Mouse (Mus musculus): ENCODE measurements at regions not wholly inside any gene's neighbourhood (a gene's known extent, or its start where the extent isn't known, plus 50 kb on each side); places are given as distances from the start of the nearest gene placed in this dataset.
"Not testable (repeated sequence)": the region's sequence is repeated elsewhere in the genome, so short reads cannot be mapped to it uniquely, and the experiment has no call there.

GRCm38 (mm10) chr1:152231717-152232202, 141.8 kb upstream of the 1700025G04Rik start:
- Histone ChIP-seq H3K36me3 (no peaks in the 10 kb centered on the region), H3K27ac (no peak overlapping the region), H3K4me3 (no peak overlapping the region), H3K9me3 (no peaks in the 10 kb centered on the region), H3K4me1 (peaks cover 7% of the 10 kb centered on the region; the same call in 1 of the 2 replicates), H3K27me3 (ENCODE audit: insufficient read depth, poor library complexity, severe bottlenecking) (no peaks in the 10 kb centered on the region; the same call in 1 of the 2 replicates)
- 75% methylated on average over 11 of the region's 11 CpGs for WGBS
- no peak for DNase-seq (ENCODE audit: low spot score)

GRCm38 (mm10) chr1:152229709-152230108, 139.8 kb upstream of the 1700025G04Rik start:
- no peaks in the 10 kb centered on the region for H3K9me3 ChIP-seq
- H3K27ac ChIP-seq = no peak overlapping the region
- H3K4me3 ChIP-seq = no peak overlapping the region
- DNase-seq (ENCODE audit: low spot score) = no peak
- H3K27me3 ChIP-seq (ENCODE audit: insufficient read depth, poor library complexity, severe bottlenecking) = no peaks in the 10 kb centered on the region; the same call in 1 of the 2 replicates
- WGBS = 73% methylated on average over 2 of the region's 2 CpGs
- H3K4me1 ChIP-seq = peaks cover 7% of the 10 kb centered on the region; the same call in 1 of the 2 replicates
- no peaks in the 10 kb centered on the region for H3K36me3 ChIP-seq

GRCm38 (mm10) chr1:152226049-152226448, 136.1 kb upstream of the 1700025G04Rik start:
- no peaks in the 10 kb centered on the region for H3K36me3 ChIP-seq
- WGBS = 94% methylated on average over 3 of the region's 3 CpGs
- H3K27me3 ChIP-seq (ENCODE audit: insufficient read depth, poor library complexity, severe bottlenecking) = no peaks in the 10 kb centered on the region
- DNase-seq (ENCODE audit: low spot score) = no peak
- H3K9me3 ChIP-seq = no peaks in the 10 kb centered on the region
- H3K4me1 ChIP-seq = peaks cover 7% of the 10 kb centered on the region; the same call in 1 of the 2 replicates
- no peak overlapping the region for H3K4me3 ChIP-seq
- H3K27ac ChIP-seq = no peak overlapping the region

GRCm38 (mm10) chr1:152223666-152224065, 133.7 kb upstream of the 1700025G04Rik start:
- Histone ChIP-seq H3K9me3 (no peaks in the 10 kb centered on the region), H3K27me3 (ENCODE audit: insufficient read depth, poor library complexity, severe bottlenecking) (no peaks in the 10 kb centered on the region), H3K36me3 (no peaks in the 10 kb centered on the region), H3K4me1 (peaks cover 6% of the 10 kb centered on the region; the same call in 1 of the 2 replicates), H3K4me3 (no peak overlapping the region), H3K27ac (no peak overlapping the region)
- no peak for DNase-seq (ENCODE audit: low spot score)
- WGBS = 19% methylated on average over 1 of the region's 1 CpGs

GRCm38 (mm10) chr1:152220804-152221565, 131.1 kb upstream of the 1700025G04Rik start:
- Histone ChIP-seq H3K9me3 (no peaks in the 10 kb centered on the region), H3K36me3 (no peaks in the 10 kb centered on the region), H3K27ac (no peak overlapping the region), H3K4me3 (no peak overlapping the region), H3K27me3 (ENCODE audit: insufficient read depth, poor library complexity, severe bottlenecking) (no peaks in the 10 kb centered on the region), H3K4me1 (peaks cover 6% of the 10 kb centered on the region)
- WGBS = 81% methylated on average over 14 of the region's 14 CpGs
- DNase-seq (ENCODE audit: low spot score) = no peak

DNA sequence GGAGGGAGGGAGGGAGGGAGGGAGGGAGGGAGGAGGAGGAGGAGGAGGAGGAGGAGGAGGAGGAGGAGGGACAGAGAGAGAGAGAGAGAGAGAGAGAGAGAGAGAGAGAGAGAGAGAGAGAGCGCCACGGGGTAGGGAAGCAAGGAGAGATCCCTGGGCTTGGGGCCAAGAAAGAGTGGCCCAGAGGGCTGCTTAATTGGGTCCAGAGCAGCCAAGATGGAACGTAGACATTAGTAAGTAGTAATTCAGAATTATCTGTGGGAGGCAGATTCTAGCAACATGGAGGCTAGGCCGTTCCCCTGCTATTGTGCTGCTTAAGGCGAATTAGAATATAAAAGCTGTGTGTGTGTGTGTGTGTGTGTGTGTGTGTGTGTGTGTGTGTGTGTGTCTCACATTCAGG, 129.8 kb upstream of the 1700025G04Rik start:
- WGBS = 69% methylated on average over 5 of the region's 5 CpGs
- not testable (repeated sequence) for H3K4me3 ChIP-seq; H3K9me3 ChIP-seq; DNase-seq (ENCODE audit: low spot score); H3K27ac ChIP-seq; H3K4me1 ChIP-seq; H3K27me3 ChIP-seq (ENCODE audit: insufficient read depth, poor library complexity, severe bottlenecking); H3K36me3 ChIP-seq

- H3K9me3 ChIP-seq = no peaks in the 10 kb centered on the region
- H3K4me1 ChIP-seq = peaks cover 6% of the 10 kb centered on the region
- no peak overlapping the region for H3K27ac ChIP-seq
- H3K27me3 ChIP-seq (ENCODE audit: insufficient read depth, poor library complexity, severe bottlenecking) = no peaks in the 10 kb centered on the region
- WGBS = 59% methylated on average over 4 of the region's 4 CpGs
- no peaks in the 10 kb centered on the region for H3K36me3 ChIP-seq
- DNase-seq (ENCODE audit: low spot score) = no peak
- no peak overlapping the region for H3K4me3 ChIP-seq
These were observed 127.5 kb upstream of the 1700025G04Rik start for GRCm38 (mm10) chr1:152217404-152217803.

- Histone ChIP-seq H3K4me1 (peaks cover 5% of the 10 kb centered on the region), H3K9me3 (no peaks in the 10 kb centered on the region)
- WGBS = 79% methylated on average over 2 of the region's 2 CpGs
These were observed 124.5 kb upstream of the 1700025G04Rik start for GRCm38 (mm10) chr1:152214376-152214775.

GRCm38 (mm10) chr1:152203187-152203586, 113.3 kb upstream of the 1700025G04Rik start:
- Histone ChIP-seq H3K27me3 (ENCODE audit: insufficient read depth, poor library complexity, severe bottlenecking) (no peaks in the 10 kb centered on the region), H3K9me3 (no peaks in the 10 kb centered on the region), H3K36me3 (no peaks in the 10 kb centered on the region), H3K4me3 (no peak overlapping the region), H3K4me1 (no peaks in the 10 kb centered on the region), H3K27ac (no peak overlapping the region)
- WGBS = 64% methylated on average over 2 of the region's 2 CpGs
- DNase-seq (ENCODE audit: low spot score) = no peak

More at GRCm38 (mm10) chr1:152214376-152214775, 124.5 kb upstream of the 1700025G04Rik start:
- H3K36me3 ChIP-seq = no peaks in the 10 kb centered on the region
- H3K4me3 ChIP-seq = no peak overlapping the region
- H3K27ac ChIP-seq = no peak overlapping the region
- H3K27me3 ChIP-seq (ENCODE audit: insufficient read depth, poor library complexity, severe bottlenecking) = no peaks in the 10 kb centered on the region
- no peak for DNase-seq (ENCODE audit: low spot score)

DNA sequence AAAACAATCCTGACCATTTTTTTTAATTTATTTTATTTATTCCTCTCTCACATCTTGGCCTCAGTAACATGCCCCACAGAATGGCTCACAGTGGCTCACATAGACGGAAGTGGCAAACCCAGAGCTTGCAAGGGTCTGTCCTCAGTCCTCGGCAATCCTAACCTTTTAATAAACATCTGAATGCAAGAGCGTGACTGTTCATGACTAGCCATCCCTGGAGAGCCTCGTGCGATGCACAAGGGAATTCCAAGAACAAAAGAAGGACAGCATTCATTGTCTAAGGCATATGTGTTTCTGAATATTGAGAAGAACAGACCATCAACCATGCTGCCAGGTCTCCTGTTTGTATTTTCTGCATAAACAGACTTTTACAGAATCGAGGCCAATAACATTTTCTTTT, 98.8 kb upstream of the 1700025G04Rik start:
- 76% methylated on average over 6 of the region's 6 CpGs for WGBS
- DNase-seq (ENCODE audit: low spot score) = no peak
- H3K4me1 ChIP-seq = no peaks in the 10 kb centered on the region

DNA sequence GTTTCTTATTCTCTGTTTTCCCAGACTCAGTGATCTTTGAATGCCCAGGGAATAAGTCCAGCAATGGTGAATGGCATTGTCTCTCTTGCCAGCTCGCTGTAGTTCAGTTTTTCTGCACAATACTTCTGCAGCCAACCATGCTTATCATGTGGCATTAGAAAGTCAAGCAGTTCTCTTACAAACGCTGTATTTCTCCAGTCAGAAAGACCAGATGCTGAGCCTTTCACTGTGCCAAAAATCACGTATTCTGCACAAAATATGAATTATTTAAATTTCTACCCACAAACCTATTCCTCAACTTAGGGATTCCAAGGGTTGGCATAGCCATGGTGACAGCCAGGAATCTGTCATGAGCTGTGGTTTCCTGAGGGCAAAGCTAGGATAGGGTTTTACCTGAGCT, 95.0 kb upstream of the 1700025G04Rik start:
- Histone ChIP-seq H3K4me1 (no peaks in the 10 kb centered on the region), H3K36me3 (no peaks in the 10 kb centered on the region), H3K27ac (no peak overlapping the region), H3K4me3 (no peak overlapping the region), H3K9me3 (no peaks in the 10 kb centered on the region), H3K27me3 (ENCODE audit: insufficient read depth, poor library complexity, severe bottlenecking) (no peaks in the 10 kb centered on the region)
- DNase-seq (ENCODE audit: low spot score) = no peak
- 78% methylated on average over 3 of the region's 3 CpGs for WGBS

More for the DNA sequence above, 98.8 kb upstream of the 1700025G04Rik start:
- no peak overlapping the region for H3K4me3 ChIP-seq
- H3K9me3 ChIP-seq = no peaks in the 10 kb centered on the region
- no peaks in the 10 kb centered on the region for H3K27me3 ChIP-seq (ENCODE audit: insufficient read depth, poor library complexity, severe bottlenecking)
- no peak overlapping the region for H3K27ac ChIP-seq
- H3K36me3 ChIP-seq = no peaks in the 10 kb centered on the region

GRCm38 (mm10) chr1:152176267-152176970, 86.5 kb upstream of the 1700025G04Rik start:
- Histone ChIP-seq H3K9me3 (no peaks in the 10 kb centered on the region), H3K36me3 (no peaks in the 10 kb centered on the region), H3K27ac (no peak overlapping the region), H3K4me1 (peaks cover 2% of the 10 kb centered on the region), H3K27me3 (ENCODE audit: insufficient read depth, poor library complexity, severe bottlenecking) (no peaks in the 10 kb centered on the region), H3K4me3 (no peak overlapping the region)
- 84% methylated on average over 9 of the region's 9 CpGs for WGBS
- no peak for DNase-seq (ENCODE audit: low spot score)

GRCm38 (mm10) chr1:152175691-152176090, 85.8 kb upstream of the 1700025G04Rik start:
- Histone ChIP-seq H3K36me3 (no peaks in the 10 kb centered on the region), H3K4me3 (no peak overlapping the region), H3K27ac (no peak overlapping the region), H3K27me3 (ENCODE audit: insufficient read depth, poor library complexity, severe bottlenecking) (no peaks in the 10 kb centered on the region), H3K9me3 (no peaks in the 10 kb centered on the region), H3K4me1 (peaks cover 2% of the 10 kb centered on the region)
- no peak for DNase-seq (ENCODE audit: low spot score)
- WGBS = 68% methylated on average over 3 of the region's 3 CpGs

All from heart, embryonic 10.5 days (tissue).